Mouse (Mus musculus) liver, adult 2 months (tissue): ENCODE measurements at regions not wholly inside any gene's neighbourhood (a gene's known extent, or its start where the extent isn't known, plus 50 kb on each side); places are given as distances from the start of the nearest gene placed in this dataset.

Source experiments
- CTCF ChIP-seq: fragments of 200-500 bp; IDR thresholded peaks from 2 replicates; pipeline ENCODE4 v1.5.1; 2011; ENCODE audit warnings: low read depth, low read length, control low read depth
- POLR2A ChIP-seq: fragments of 200-500 bp; IDR thresholded peaks from 2 replicates; pipeline ENCODE4 v1.6.1; 2011; ENCODE audit warnings: low read length, control low read depth; ENCODE audit not compliant: insufficient read depth; ENCODE audit errors: extremely low read depth

- TF ChIP-seq CTCF: no peak
- no peak for TF ChIP-seq POLR2A
Observed at GRCm38 (mm10) chr14:80479918-80480317, 496.0 kb downstream of the Olfm4 start.
